Mouse (Mus musculus) thymus, postnatal 0 days (tissue): ENCODE measurements around the gene Pabpn1l. TPM values are rescaled to one million over a fixed set of nuclear protein-coding genes. Genes with fewer than 3 reads are reported as not detected.
"Not testable (repeated sequence)": the region's sequence is repeated elsewhere in the genome, so short reads cannot be mapped to it uniquely, and the experiment has no call there.

Experiments
- DNase-seq: peaks from one replicate; pipeline ENCODE4 v3.0.0-alpha.2; 2015; ENCODE audit warnings: low spot score
- microRNA-seq: library from miRNA; unstranded; fragments of <30 nt; microRNA quantifications from one replicate; pipeline ENCODE4, GENCODE M21; 2016; ENCODE audit warnings: borderline number of aligned reads
- polyA plus RNA-seq: library from polyadenylated mRNA; unstranded; fragments of >200 nt; fragmentation: Nextera tagmentation; extraction: Ambion mirVana; gene quantifications from 2 replicates; pipeline ENCODE4 v1.2.1, GENCODE M21; 2015

Gene Pabpn1l
- polyA plus RNA-seq, 1 experiment from 2014 or later = 0.43 TPM

GRCm38 (mm10) chr8:122576648-122577022, 45.9 kb downstream of the Pabpn1l start, which contains the start of gene Aprt:
Gene Aprt (minus strand): TSS chr8:122576909.
- peak; percentile 95 for DNase-seq

GRCm38 (mm10) chr8:122575735-122576647, 46.5 kb downstream of the Pabpn1l start:
- DNase-seq = no peak

GRCm38 (mm10) chr8:122575286-122575685, 47.3 kb downstream of the Pabpn1l start:
- no peak for DNase-seq

- no peak for DNase-seq
Measured at GRCm38 (mm10) chr8:122574667-122575251, 47.8 kb downstream of the Pabpn1l start.

GRCm38 (mm10) chr8:122574264-122574663, 48.3 kb downstream of the Pabpn1l start:
- DNase-seq = no peak

GRCm38 (mm10) chr8:122573577-122573976, 49.0 kb downstream of the Pabpn1l start:
- no peak for DNase-seq

GRCm38 (mm10) chr8:122573176-122573575, 49.4 kb downstream of the Pabpn1l start:
- DNase-seq = not testable (repeated sequence)

- DNase-seq = no peak
Measured at GRCm38 (mm10) chr8:122572751-122573150, 49.8 kb downstream of the Pabpn1l start.

- DNase-seq = no peak
Measured at GRCm38 (mm10) chr8:122571750-122572267, 50.7 kb downstream of the Pabpn1l start.

GRCm38 (mm10) chr8:122571153-122571552, 51.4 kb downstream of the Pabpn1l start:
- DNase-seq = no peak

GRCm38 (mm10) chr8:122569996-122570395, 52.5 kb downstream of the Pabpn1l start:
- no peak for DNase-seq

Small RNAs within 50 kb of the gene (microRNA-seq; reads per million reads assigned to microRNA genes)
- gene Mir6396 = not detected

Other genes with a start within 250 kb of the Pabpn1l start
- gene Zc3h18, start 246.1 kb downstream of the Pabpn1l start, polyA plus RNA-seq = 41.0 and 41.7 TPM in 2 replicates
- 0.26 and 0.37 TPM in 2 replicates for gene Il17c, start 200.7 kb downstream of the Pabpn1l start, polyA plus RNA-seq
- gene Cyba, start 189.8 kb downstream of the Pabpn1l start, polyA plus RNA-seq = 540 and 564 TPM in 2 replicates
- 17.4 and 19.5 TPM in 2 replicates for gene Mvd, start 179.3 kb downstream of the Pabpn1l start, polyA plus RNA-seq
- 37.5 TPM in 2 replicates for gene Snai3, start 162.0 kb downstream of the Pabpn1l start, polyA plus RNA-seq
- 98.0 and 108 TPM in 2 replicates for gene Rnf166, start 146.7 kb downstream of the Pabpn1l start, polyA plus RNA-seq
- gene Ctu2, start 146.6 kb downstream of the Pabpn1l start, polyA plus RNA-seq = 72.9 and 75.3 TPM in 2 replicates
- 5.2 and 6.9 TPM in 2 replicates for gene Piezo1, start 71.4 kb downstream of the Pabpn1l start, polyA plus RNA-seq
- 50.6 and 51.1 TPM in 2 replicates for gene Cdt1, start 54.7 kb downstream of the Pabpn1l start, polyA plus RNA-seq
- 173 and 174 TPM in 2 replicates for gene Aprt, start 45.8 kb downstream of the Pabpn1l start, polyA plus RNA-seq
- gene Galns, start 11.3 kb downstream of the Pabpn1l start, polyA plus RNA-seq = 10.5 and 11.7 TPM in 2 replicates
- 52.9 and 56.9 TPM in 2 replicates for gene Trappc2l, start 11.1 kb downstream of the Pabpn1l start, polyA plus RNA-seq
- 15.2 and 16.7 TPM in 2 replicates for gene Cbfa2t3, start 76.4 kb upstream of the Pabpn1l start, polyA plus RNA-seq
- gene Acsf3, start 152.7 kb upstream of the Pabpn1l start, polyA plus RNA-seq = 13.8 and 14.0 TPM in 2 replicates
- gene Cdh15, start 225.2 kb upstream of the Pabpn1l start, polyA plus RNA-seq = 0.21 and 0.36 TPM in 2 replicates